Mouse (Mus musculus) left cerebral cortex, adult 9 months (tissue): ENCODE measurements around the gene A430005L14Rik.
"Not testable (repeated sequence)": the region's sequence is repeated elsewhere in the genome, so short reads cannot be mapped to it uniquely, and the experiment has no call there.

Source experiments
- DNase-seq, 2 experiments: peaks; one replicate each; pipeline ENCODE4 v3.0.0; 2022; ENCODE audit warnings: low spot score in 2 of 2

The A430005L14Rik gene

GRCm38 (mm10) chr4:153956569-153957405, at the start of gene A430005L14Rik:
Gene A430005L14Rik, plus strand, starts transcription at chr4:153957237.
- peak; percentile 96 to 97 for DNase-seq

- no peak for DNase-seq
Observed at GRCm38 (mm10) chr4:153907573-153907972, 49.5 kb upstream of the A430005L14Rik start.

- no peak for DNase-seq
Observed at GRCm38 (mm10) chr4:153913635-153914034, 43.4 kb upstream of the A430005L14Rik start.

GRCm38 (mm10) chr4:153917773-153918500, 39.1 kb upstream of the A430005L14Rik start:
- DNase-seq, result peak in 1 of 2 experiments; percentile 17

- no peak for DNase-seq
Observed at GRCm38 (mm10) chr4:153920517-153921233, 36.4 kb upstream of the A430005L14Rik start.

GRCm38 (mm10) chr4:153922090-153922489, 34.9 kb upstream of the A430005L14Rik start:
- DNase-seq, result not testable (repeated sequence)

GRCm38 (mm10) chr4:153928772-153929299, 28.2 kb upstream of the A430005L14Rik start:
- no peak for DNase-seq

GRCm38 (mm10) chr4:153929425-153929824, 27.6 kb upstream of the A430005L14Rik start:
- no peak for DNase-seq

- DNase-seq, result no peak
Observed at GRCm38 (mm10) chr4:153929921-153930320, 27.1 kb upstream of the A430005L14Rik start.

- DNase-seq, result peak in 1 of 2 experiments; percentile 53
Observed at GRCm38 (mm10) chr4:153943243-153943642, 13.8 kb upstream of the A430005L14Rik start.

GRCm38 (mm10) chr4:153944261-153944660, 12.8 kb upstream of the A430005L14Rik start:
- DNase-seq, result no peak

- no peak for DNase-seq
Observed at GRCm38 (mm10) chr4:153945741-153946140, 11.3 kb upstream of the A430005L14Rik start.

- no peak for DNase-seq
Observed at GRCm38 (mm10) chr4:153950372-153950771, 6.7 kb upstream of the A430005L14Rik start.

GRCm38 (mm10) chr4:153951150-153951549, 5.9 kb upstream of the A430005L14Rik start:
- no peak for DNase-seq

GRCm38 (mm10) chr4:153951692-153952091, 5.3 kb upstream of the A430005L14Rik start:
- DNase-seq, result no peak

GRCm38 (mm10) chr4:153955651-153956050, 1.4 kb upstream of the A430005L14Rik start:
- DNase-seq, result no peak

GRCm38 (mm10) chr4:153957444-153958250, 610 bp downstream of the A430005L14Rik start:
- no peak for DNase-seq

- DNase-seq, result peak in 1 of 2 experiments; percentile 69
Observed at GRCm38 (mm10) chr4:153962631-153963030, 5.6 kb downstream of the A430005L14Rik start.

- no peak for DNase-seq
Observed at GRCm38 (mm10) chr4:153966651-153967050, 9.6 kb downstream of the A430005L14Rik start.

GRCm38 (mm10) chr4:153967556-153967955, 10.5 kb downstream of the A430005L14Rik start:
- no peak for DNase-seq

GRCm38 (mm10) chr4:153968063-153968462, 11.0 kb downstream of the A430005L14Rik start:
- no peak for DNase-seq
